Mouse (Mus musculus): ENCODE measurements around the gene Ptpn1.
A peak's percentile ranks its signal among the peaks of the same experiment; 100 is the strongest.

Gene Ptpn1

GRCm38 (mm10) chr2:167921823-167922222 lies 10.0 kb upstream of the Ptpn1 start:
- DNase-seq (ENCODE audit: low read depth, low spot score), result no peak

GRCm38 (mm10) chr2:167924011-167924410 lies 7.8 kb upstream of the Ptpn1 start:
- DNase-seq (ENCODE audit: low read depth, low spot score), result no peak

GRCm38 (mm10) chr2:167924803-167925604 lies 6.9 kb upstream of the Ptpn1 start:
- DNase-seq (ENCODE audit: low read depth, low spot score), result peak; percentile 93

- DNase-seq (ENCODE audit: low read depth, low spot score), result no peak
These were observed 5.7 kb upstream of the Ptpn1 start for GRCm38 (mm10) chr2:167925841-167926800.

GRCm38 (mm10) chr2:167928002-167928526 lies 3.8 kb upstream of the Ptpn1 start:
- peak; percentile 63 for DNase-seq (ENCODE audit: low read depth, low spot score)

GRCm38 (mm10) chr2:167928972-167929371 lies 2.9 kb upstream of the Ptpn1 start:
- no peak for DNase-seq (ENCODE audit: low read depth, low spot score)

GRCm38 (mm10) chr2:167930975-167931374 lies 882 bp upstream of the Ptpn1 start:
- no peak for DNase-seq (ENCODE audit: low read depth, low spot score)

GRCm38 (mm10) chr2:167932727-167933231 lies 922 bp downstream of the Ptpn1 start:
- peak; percentile 54 for DNase-seq (ENCODE audit: low read depth, low spot score)

- peak; percentile 39 for DNase-seq (ENCODE audit: low read depth, low spot score)
These were observed 1.5 kb downstream of the Ptpn1 start for GRCm38 (mm10) chr2:167933397-167933796.

GRCm38 (mm10) chr2:167935956-167936355 lies 4.1 kb downstream of the Ptpn1 start:
- DNase-seq (ENCODE audit: low read depth, low spot score), result no peak

- peak; percentile 42 for DNase-seq (ENCODE audit: low read depth, low spot score)
These were observed 6.9 kb downstream of the Ptpn1 start for GRCm38 (mm10) chr2:167938786-167939185.

- no peak for DNase-seq (ENCODE audit: low read depth, low spot score)
These were observed 7.3 kb downstream of the Ptpn1 start for GRCm38 (mm10) chr2:167939204-167939603.

- DNase-seq (ENCODE audit: low read depth, low spot score), result no peak
These were observed 8.0 kb downstream of the Ptpn1 start for GRCm38 (mm10) chr2:167939632-167940399.

GRCm38 (mm10) chr2:167940636-167941035 lies 8.8 kb downstream of the Ptpn1 start:
- peak; percentile 37 for DNase-seq (ENCODE audit: low read depth, low spot score)

GRCm38 (mm10) chr2:167941320-167941719 lies 9.5 kb downstream of the Ptpn1 start:
- no peak for DNase-seq (ENCODE audit: low read depth, low spot score)

- peak; percentile 51 for DNase-seq (ENCODE audit: low read depth, low spot score)
These were observed 9.9 kb downstream of the Ptpn1 start for GRCm38 (mm10) chr2:167941745-167942176.

- DNase-seq (ENCODE audit: low read depth, low spot score), result peak; percentile 71
These were observed 10.5 kb downstream of the Ptpn1 start for GRCm38 (mm10) chr2:167942199-167942925.

- DNase-seq (ENCODE audit: low read depth, low spot score), result peak; percentile 86
These were observed 11.2 kb downstream of the Ptpn1 start for GRCm38 (mm10) chr2:167942926-167943633.

GRCm38 (mm10) chr2:167944193-167944592 lies 12.3 kb downstream of the Ptpn1 start:
- no peak for DNase-seq (ENCODE audit: low read depth, low spot score)

- no peak for DNase-seq (ENCODE audit: low read depth, low spot score)
These were observed 13.6 kb downstream of the Ptpn1 start for GRCm38 (mm10) chr2:167945451-167945850.

Measured in CD4-positive, CD25-positive, alpha-beta regulatory T cell, adult 2 months (primary cell).